Mouse (Mus musculus) layer of hippocampus, postnatal 36 days (tissue): Measurements from ENCODE around the gene Mycn. TPM values are rescaled to one million over a fixed set of nuclear protein-coding genes. Genes with fewer than 3 reads are reported as not detected.

Experiments
- DNase-seq, 2 experiments: peaks; one replicate each; pipeline ENCODE4 v3.0.0; 2022
- total RNA-seq, 2 experiments: library from RNA; stranded (reverse); gene quantifications; 2 replicates each; pipeline ENCODE4 v1.2.3; 2021

Mycn gene
- total RNA-seq = 10 to 100 TPM; 10.2 to 11.0 TPM

DNA sequence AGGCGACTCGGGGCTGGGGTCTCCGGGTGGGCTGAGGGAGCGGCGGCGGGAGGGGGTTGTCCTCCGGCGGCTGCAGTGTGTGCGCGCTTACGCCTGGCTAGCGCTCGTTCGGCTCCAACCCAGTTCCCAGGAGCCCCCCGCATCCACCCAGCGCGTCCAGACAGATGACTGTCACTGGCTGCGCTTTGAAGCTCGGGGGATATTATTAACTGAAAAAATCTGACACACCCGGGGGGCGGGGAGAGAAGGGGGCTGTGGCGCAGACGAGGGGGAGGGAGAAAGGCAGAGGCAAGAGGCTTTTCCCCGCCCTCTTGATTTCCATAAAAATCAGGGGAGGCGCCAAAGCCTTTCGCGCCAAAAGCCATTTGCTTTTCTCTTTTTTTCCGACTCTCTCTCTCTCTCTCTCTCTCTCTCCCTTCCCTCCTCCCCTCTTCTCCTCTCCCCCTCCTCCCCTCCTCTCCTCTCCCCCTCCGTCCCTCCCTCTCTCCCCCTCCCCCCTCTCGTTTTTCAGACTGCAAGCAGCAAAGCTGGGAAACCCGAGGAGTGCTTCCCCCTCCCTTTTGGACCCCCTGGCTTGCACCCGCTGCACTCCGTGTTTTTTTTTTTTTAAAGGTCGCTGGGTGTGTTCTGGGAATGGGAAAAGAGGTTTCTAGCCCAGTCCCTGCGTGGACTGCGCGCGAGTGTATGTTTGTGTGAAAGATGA is at the start of gene Mycn:
Mycn (minus strand) TSS at position 254 of the 703 bp plus-strand sequence.
- DNase-seq = peak; percentile 78 to 79

- no peak for DNase-seq
These were observed 45.7 kb upstream of the Mycn start for GRCm38 (mm10) chr12:12987376-12987775.

- no peak for DNase-seq
These were observed 45.0 kb upstream of the Mycn start for GRCm38 (mm10) chr12:12986612-12987206.

DNA sequence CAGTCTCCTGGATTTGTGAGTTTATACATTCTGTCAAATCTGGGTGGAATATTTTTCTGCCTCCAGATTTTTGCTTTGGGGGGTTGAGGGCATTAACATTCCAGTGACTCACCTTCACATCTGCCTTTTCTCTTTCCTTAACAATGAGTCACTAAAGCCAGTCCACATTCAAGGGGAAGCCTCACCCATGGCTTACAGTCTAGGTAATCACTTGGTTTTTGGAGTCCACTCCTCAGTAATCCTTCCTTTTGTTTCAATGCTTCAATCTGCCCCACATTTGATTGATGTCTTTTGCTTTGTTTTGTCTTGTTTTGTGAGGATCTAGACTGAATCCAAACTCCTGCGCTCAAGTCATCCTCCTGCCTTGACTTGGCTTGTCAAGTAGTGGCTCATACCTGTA is 41.3 kb upstream of the Mycn start:
- DNase-seq = no peak

DNA sequence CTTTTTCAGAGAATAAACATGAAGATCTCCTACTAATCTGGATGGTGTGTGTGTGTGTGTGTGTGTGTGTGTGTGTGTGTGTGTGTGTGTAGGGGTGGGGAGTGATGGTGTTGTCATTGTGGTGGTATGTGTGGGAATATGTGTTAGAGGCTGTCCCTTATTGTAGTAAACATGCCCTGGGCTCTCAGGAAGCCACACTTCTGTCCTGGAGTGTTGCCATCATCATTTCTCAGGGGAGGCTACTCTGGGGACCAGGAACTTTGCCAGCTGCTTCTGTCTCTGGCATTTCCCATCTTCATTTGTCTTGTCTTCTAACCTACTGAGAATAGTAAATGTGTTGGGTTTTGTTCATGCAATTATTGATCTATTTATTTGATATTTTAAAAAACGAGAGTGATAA is 33.7 kb upstream of the Mycn start:
- no peak for DNase-seq

GRCm38 (mm10) chr12:12972756-12973435 is 31.2 kb upstream of the Mycn start:
- no peak for DNase-seq

- no peak for DNase-seq
These were observed 26.2 kb upstream of the Mycn start for GRCm38 (mm10) chr12:12967946-12968345.

DNA sequence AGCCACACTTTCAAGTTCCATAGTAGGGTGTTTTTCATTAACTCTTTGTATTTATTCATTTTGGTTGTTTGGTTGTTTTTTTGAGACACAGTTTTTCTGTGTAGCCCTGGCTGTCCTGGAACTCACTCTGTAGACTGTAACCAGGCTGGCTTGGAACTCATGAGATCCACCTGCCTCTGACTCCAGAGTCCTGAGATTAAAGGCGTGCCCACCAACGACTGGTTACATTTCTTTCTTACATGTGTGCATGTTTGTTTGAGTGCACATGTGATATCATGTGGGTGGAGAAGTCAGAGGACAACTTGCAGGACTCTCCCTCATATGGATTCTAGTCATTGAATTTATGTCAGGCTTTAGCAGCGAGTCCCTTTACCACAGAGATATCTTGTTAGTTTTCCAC is 23.1 kb upstream of the Mycn start:
- no peak for DNase-seq

- DNase-seq = no peak
These were observed 5.9 kb upstream of the Mycn start for GRCm38 (mm10) chr12:12947606-12948005.

- DNase-seq = no peak
These were observed 1.6 kb upstream of the Mycn start for GRCm38 (mm10) chr12:12943288-12943687.

GRCm38 (mm10) chr12:12942364-12943050 is 793 bp upstream of the Mycn start:
- peak; percentile 85 to 86 for DNase-seq

DNA sequence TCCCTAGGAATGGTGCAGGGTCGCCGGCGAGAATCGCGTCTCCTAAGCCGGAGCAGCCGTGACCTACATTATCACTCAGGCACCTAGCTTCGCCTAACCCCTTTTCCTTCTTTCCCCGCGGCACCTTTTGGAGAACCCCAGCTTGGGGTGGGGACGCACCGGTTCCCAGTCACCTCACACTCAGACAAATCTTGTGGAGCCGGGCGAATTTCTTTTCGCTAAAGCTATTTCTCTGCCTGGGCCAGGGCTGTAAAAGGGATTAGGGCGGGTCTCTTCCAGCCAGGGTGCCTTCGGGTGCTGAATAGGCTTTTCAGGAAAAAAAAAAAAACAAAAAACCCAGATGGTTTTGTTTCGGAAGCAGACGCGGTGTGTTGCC is 597 bp downstream of the Mycn start:
- peak in 1 of 2 experiments; percentile 27 for DNase-seq

DNA sequence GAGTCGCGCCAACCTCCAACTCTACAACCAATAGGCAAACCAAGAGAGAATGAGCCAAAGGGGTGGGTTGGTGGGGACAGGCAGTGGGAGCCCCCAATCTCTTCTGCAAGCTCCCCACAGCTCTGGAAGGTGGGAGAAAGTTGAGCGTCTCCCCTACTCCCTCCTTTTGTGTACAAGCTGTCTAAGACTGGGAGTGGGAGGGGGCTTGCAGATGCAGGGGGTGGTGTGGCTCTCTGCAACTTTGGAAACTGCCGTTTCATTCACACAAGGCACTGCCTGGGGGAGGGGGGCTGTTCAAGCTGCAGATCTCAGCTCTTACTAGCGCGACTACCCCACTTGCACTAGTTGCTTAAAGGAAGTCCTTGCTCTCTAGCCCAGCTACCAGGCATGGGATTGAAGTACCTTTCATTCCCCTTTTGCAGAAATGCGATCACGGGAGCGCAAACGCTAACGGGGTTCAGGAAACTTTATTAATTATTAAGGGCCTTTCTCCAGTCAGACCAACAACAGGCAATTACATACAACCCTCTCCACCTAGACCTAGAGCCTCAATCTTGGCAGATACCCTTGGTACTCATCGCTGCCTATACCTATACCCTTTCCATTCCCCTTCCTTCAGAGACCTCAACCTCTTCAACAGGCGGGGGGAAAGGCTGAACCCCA is 1.1 kb downstream of the Mycn start:
- peak in 1 of 2 experiments; percentile 31 for DNase-seq

- peak; percentile 14 to 26 for DNase-seq
These were observed 1.9 kb downstream of the Mycn start for GRCm38 (mm10) chr12:12939581-12940465.

DNA sequence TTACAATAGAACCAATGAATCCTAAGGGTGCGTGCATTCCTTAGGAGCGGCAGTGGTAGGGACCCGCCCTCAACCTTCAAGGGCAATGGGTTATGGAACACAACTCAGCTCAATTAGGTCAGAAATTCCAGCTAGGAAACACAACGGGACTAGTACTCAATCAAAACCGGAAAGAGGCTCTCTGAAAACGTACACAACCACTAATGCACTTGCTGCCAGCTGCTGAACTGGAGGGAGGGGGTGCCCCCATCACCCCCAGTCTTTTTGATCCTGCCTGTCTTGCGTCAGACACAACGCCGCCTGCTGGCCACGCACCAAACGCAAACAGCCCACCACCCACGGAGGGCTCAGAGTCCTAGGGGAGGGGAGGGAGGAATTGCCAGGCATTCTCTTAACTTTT is 2.9 kb downstream of the Mycn start:
- peak; percentile 73 to 76 for DNase-seq

- DNase-seq = peak; percentile 35 to 44
These were observed 3.4 kb downstream of the Mycn start for GRCm38 (mm10) chr12:12938361-12938760.

GRCm38 (mm10) chr12:12937746-12938145 is 4.0 kb downstream of the Mycn start:
- peak; percentile 4 to 7 for DNase-seq

GRCm38 (mm10) chr12:12937088-12937487 is 4.6 kb downstream of the Mycn start:
- DNase-seq = peak; percentile 11 to 18

DNA sequence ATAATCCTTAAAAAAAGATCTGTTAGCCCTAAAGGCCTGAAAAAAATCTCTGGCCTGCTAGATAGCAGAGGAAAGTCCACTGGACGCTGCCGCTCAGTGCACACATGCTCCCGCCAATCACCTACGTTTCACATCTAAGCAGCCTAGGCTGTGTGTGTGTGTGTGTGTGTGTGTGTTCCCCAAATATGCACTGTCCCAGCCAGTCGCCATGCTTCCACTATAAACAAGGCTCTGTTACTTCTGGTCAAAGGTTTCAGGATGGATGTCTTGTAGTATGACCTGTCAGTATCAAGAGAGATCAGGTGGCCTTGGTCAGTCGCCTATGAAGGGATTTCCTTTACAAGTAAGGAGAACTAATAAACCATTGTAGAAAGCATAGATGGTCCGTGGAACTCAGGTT is 9.5 kb downstream of the Mycn start:
- DNase-seq = no peak

- DNase-seq = no peak
These were observed 13.5 kb downstream of the Mycn start for GRCm38 (mm10) chr12:12928239-12928638.

- DNase-seq = no peak
These were observed 14.7 kb downstream of the Mycn start for GRCm38 (mm10) chr12:12926975-12927527.
